Mouse (Mus musculus): Measurements from ENCODE around the gene Ttc25. TPM values are rescaled to one million over a fixed set of nuclear protein-coding genes. Genes with fewer than 3 reads are reported as not detected.
"Not testable (repeated sequence)": the region's sequence is repeated elsewhere in the genome, so short reads cannot be mapped to it uniquely, and the experiment has no call there.

The Ttc25 gene
- polyA plus RNA-seq, 1 experiment from 2014 or later = 0.72 TPM

- TF ChIP-seq CTCF (IDR thresholded peaks at IDR 0.05; ENCODE audit: low read depth) = no peak
- peak; percentile 59 for DNase-seq (ENCODE audit: low spot score)
- Histone ChIP-seq H3K4me3 (replicated peaks; ENCODE audit: low read depth, low read length) (no peak overlapping the region), H3K4me1 (replicated peaks; ENCODE audit: insufficient read depth, low read length) (peaks cover 13% of the 10 kb centered on the region; the same call in 1 of the 2 replicates), H3K27ac (peak overlapping the region; percentile 19; the same call in 1 of the 2 replicates), H3K4me2 (ENCODE audit: low read length) (no peak overlapping the region; the same call in 1 of the 2 replicates), H3K9me3 (replicated peaks; ENCODE audit: low read length) (no peaks in the 10 kb centered on the region), H3K36me3 (ENCODE audit: insufficient read depth, low read length) (0 out of 2 replicates have a peak, but pooled peaks cover 5% of the 10 kb centered on the region), H3K9ac (ENCODE audit: low read depth, low read length) (no peak overlapping the region), H3K27me3 (ENCODE audit: insufficient read depth, low read length) (no peaks in the 10 kb centered on the region)
- 57% methylated on average over 9 of the region's 9 CpGs for WGBS
- ATAC-seq (replicated peaks; ENCODE audit: low FRiP score, low read depth) = no peak
Measured at GRCm38 (mm10) chr11:100609997-100610680, 64.7 kb downstream of the Ttc25 start.

GRCm38 (mm10) chr11:100611627-100612026 lies 66.2 kb downstream of the Ttc25 start:
- no peak overlapping the region for H3K4me3 ChIP-seq (replicated peaks; ENCODE audit: low read depth, low read length)

GRCm38 (mm10) chr11:100613241-100613640 lies 67.8 kb downstream of the Ttc25 start:
- H3K4me2 ChIP-seq (ENCODE audit: low read length) = no peak overlapping the region
- WGBS = 92% methylated on average over 3 of the region's 3 CpGs
- H3K27me3 ChIP-seq (ENCODE audit: insufficient read depth, low read length) = no peaks in the 10 kb centered on the region
- H3K4me3 ChIP-seq (replicated peaks; ENCODE audit: low read depth, low read length) = no peak overlapping the region
- ATAC-seq (replicated peaks; ENCODE audit: low FRiP score, low read depth) (no peak), DNase-seq (ENCODE audit: low spot score) (peak; percentile 57)
- H3K9me3 ChIP-seq (replicated peaks; ENCODE audit: low read length) = no peaks in the 10 kb centered on the region
- H3K27ac ChIP-seq = no peak overlapping the region
- H3K4me1 ChIP-seq (replicated peaks; ENCODE audit: insufficient read depth, low read length) = peaks cover 21% of the 10 kb centered on the region
- no peak overlapping the region for H3K9ac ChIP-seq (ENCODE audit: low read depth, low read length)
- no peak for TF ChIP-seq CTCF (IDR thresholded peaks at IDR 0.05; ENCODE audit: low read depth)
- H3K36me3 ChIP-seq (ENCODE audit: insufficient read depth, low read length) = 0 out of 2 replicates have a peak, but pooled peaks cover 7% of the 10 kb centered on the region

More at GRCm38 (mm10) chr11:100611627-100612026, 66.2 kb downstream of the Ttc25 start:
- H3K9me3 ChIP-seq (replicated peaks; ENCODE audit: low read length) = no peaks in the 10 kb centered on the region
- 77% methylated on average over 6 of the region's 6 CpGs for WGBS
- ATAC-seq (replicated peaks; ENCODE audit: low FRiP score, low read depth) = no peak
- DNase-seq (ENCODE audit: low spot score) = no peak
- peaks cover 13% of the 10 kb centered on the region; the same call in 1 of the 2 replicates for H3K4me1 ChIP-seq (replicated peaks; ENCODE audit: insufficient read depth, low read length)
- H3K36me3 ChIP-seq (ENCODE audit: insufficient read depth, low read length) = 0 out of 2 replicates have a peak, but pooled peaks cover 9% of the 10 kb centered on the region
- H3K27me3 ChIP-seq (ENCODE audit: insufficient read depth, low read length) = no peaks in the 10 kb centered on the region
- H3K4me2 ChIP-seq (ENCODE audit: low read length) = no peak overlapping the region
- TF ChIP-seq CTCF (IDR thresholded peaks at IDR 0.05; ENCODE audit: low read depth) = peak; percentile 12; the same call in 1 of the 2 replicates
- no peak overlapping the region for H3K27ac ChIP-seq
- no peak overlapping the region for H3K9ac ChIP-seq (ENCODE audit: low read depth, low read length)

- no peak for TF ChIP-seq CTCF (IDR thresholded peaks at IDR 0.05; ENCODE audit: low read depth)
- H3K27me3 ChIP-seq (ENCODE audit: insufficient read depth, low read length) = no peaks in the 10 kb centered on the region
- ATAC-seq (replicated peaks; ENCODE audit: low FRiP score, low read depth) (no peak), DNase-seq (ENCODE audit: low spot score) (no peak)
- no peak overlapping the region for H3K27ac ChIP-seq
- H3K36me3 ChIP-seq (ENCODE audit: insufficient read depth, low read length) = 0 out of 2 replicates have a peak, but pooled peaks cover 4% of the 10 kb centered on the region
- no peak overlapping the region for H3K9ac ChIP-seq (ENCODE audit: low read depth, low read length)
- no peak overlapping the region for H3K4me3 ChIP-seq (replicated peaks; ENCODE audit: low read depth, low read length)
- peaks cover 9% of the 10 kb centered on the region; the same call in 1 of the 2 replicates for H3K4me1 ChIP-seq (replicated peaks; ENCODE audit: insufficient read depth, low read length)
- 89% methylated on average over 5 of the region's 5 CpGs for WGBS
- no peaks in the 10 kb centered on the region for H3K9me3 ChIP-seq (replicated peaks; ENCODE audit: low read length)
- no peak overlapping the region for H3K4me2 ChIP-seq (ENCODE audit: low read length)
Measured at GRCm38 (mm10) chr11:100616332-100616731, 70.9 kb downstream of the Ttc25 start.

- not testable (repeated sequence) for H3K4me2 ChIP-seq (ENCODE audit: low read length); H3K27me3 ChIP-seq (ENCODE audit: insufficient read depth, low read length); H3K9ac ChIP-seq (ENCODE audit: low read depth, low read length); H3K4me1 ChIP-seq (replicated peaks; ENCODE audit: insufficient read depth, low read length); H3K27ac ChIP-seq; H3K9me3 ChIP-seq (replicated peaks; ENCODE audit: low read length); H3K4me3 ChIP-seq (replicated peaks; ENCODE audit: low read depth, low read length); H3K36me3 ChIP-seq (ENCODE audit: insufficient read depth, low read length); ATAC-seq (replicated peaks; ENCODE audit: low FRiP score, low read depth); DNase-seq (ENCODE audit: low spot score)
- 86% methylated on average over 7 of the region's 7 CpGs for WGBS
Measured at GRCm38 (mm10) chr11:100616836-100617235, 71.4 kb downstream of the Ttc25 start.

GRCm38 (mm10) chr11:100617480-100617879 lies 72.1 kb downstream of the Ttc25 start:
- Histone ChIP-seq H3K9ac (ENCODE audit: low read depth, low read length) (no peak overlapping the region), H3K4me3 (replicated peaks; ENCODE audit: low read depth, low read length) (peak overlapping the region; percentile 77; the same call in 1 of the 2 replicates), H3K4me2 (ENCODE audit: low read length) (peak overlapping the region; percentile 87; the same call in 1 of the 2 replicates)

More at GRCm38 (mm10) chr11:100617480-100617879, 72.1 kb downstream of the Ttc25 start:
- Histone ChIP-seq H3K36me3 (ENCODE audit: insufficient read depth, low read length) (0 out of 2 replicates have a peak, but pooled peaks cover 4% of the 10 kb centered on the region), H3K4me1 (replicated peaks; ENCODE audit: insufficient read depth, low read length) (peaks cover 9% of the 10 kb centered on the region; the same call in 1 of the 2 replicates), H3K27ac (no peak overlapping the region), H3K9me3 (replicated peaks; ENCODE audit: low read length) (no peaks in the 10 kb centered on the region), H3K27me3 (ENCODE audit: insufficient read depth, low read length) (no peaks in the 10 kb centered on the region)
- DNase-seq (ENCODE audit: low spot score) (no peak), ATAC-seq (replicated peaks; ENCODE audit: low FRiP score, low read depth) (no peak)
- no peak for TF ChIP-seq CTCF (IDR thresholded peaks at IDR 0.05; ENCODE audit: low read depth)
- WGBS = 76% methylated on average over 4 of the region's 4 CpGs
